Comparison of ENCODE assay signal across 10 mouse cellular contexts in genomic region chr8:34326614-34326965, GRCm38 (mm10).
DNase-seq lines count a peak whose midpoint lies in the region; ATAC-seq and TF ChIP-seq lines count a peak whose summit lies in the region.
"Had no signal": no experiment of that assay in that cellular context is flagged by ENCODE, and none has a peak within 500 bp of the region (broad histone marks: within the 10 kb centered on the region; RNA-seq: fewer than 3 reads in every experiment).

No protein-coding gene starts in this region.

- 8% methylated on average over 15 of the region's 15 CpGs for WGBS in lung, embryonic 15.5 days
- WGBS in forebrain, embryonic 15.5 days, result 2% methylated on average over 15 of the region's 15 CpGs
- WGBS in limb, embryonic 10.5 days, result 11% methylated on average over 15 of the region's 15 CpGs
- 24% methylated on average over 15 of the region's 15 CpGs for WGBS in olfactory bulb, adult 2 months

- H3K36me3 ChIP-seq in lung, embryonic 15.5 days, result no peaks in the 10 kb centered on the region
- H3K36me3 ChIP-seq in forebrain, embryonic 15.5 days, result no peaks in the 10 kb centered on the region
- no peaks in the 10 kb centered on the region for H3K36me3 ChIP-seq in limb, embryonic 10.5 days

- 0 out of 2 replicates have a peak, but pooled peaks cover 10% of the 10 kb centered on the region for H3K27me3 ChIP-seq in lung, embryonic 15.5 days
- H3K27me3 ChIP-seq in forebrain, embryonic 15.5 days, result no peaks in the 10 kb centered on the region
- H3K27me3 ChIP-seq in limb, embryonic 10.5 days (ENCODE audit: low read depth, poor library complexity, severe bottlenecking), result peaks cover 26% of the 10 kb centered on the region
- H3K27me3 ChIP-seq: Patski had no signal

- no peak for DNase-seq in lung, postnatal 25 days (ENCODE audit: low spot score)
- DNase-seq in limb, embryonic 10.5 days (ENCODE audit: low spot score), result no peak
- no peak for DNase-seq in thymus, postnatal 0 days (ENCODE audit: low spot score)
- DNase-seq in cerebellum, postnatal 36 days, result no peak
- no peak for DNase-seq in urinary bladder, adult 18-20 months (ENCODE audit: low spot score in 2 of 2)
- DNase-seq: gastrocnemius, postnatal 14 days had no signal

- no peak overlapping the region for H3K27ac ChIP-seq in lung, embryonic 15.5 days
- peak overlapping the region; percentile 93 for H3K27ac ChIP-seq in forebrain, embryonic 15.5 days (replicated peaks)
- peak overlapping the region; percentile 71 for H3K27ac ChIP-seq in limb, embryonic 10.5 days
- H3K27ac ChIP-seq in olfactory bulb, adult 2 months (ENCODE audit: insufficient read depth, low read depth, low read length), result no peak overlapping the region

- H3K9ac ChIP-seq in lung, embryonic 15.5 days, result no peak overlapping the region
- H3K9ac ChIP-seq in forebrain, embryonic 15.5 days (replicated peaks), result peak overlapping the region; percentile 47

- H3K4me1 ChIP-seq in lung, embryonic 15.5 days, result peaks cover 9% of the 10 kb centered on the region
- H3K4me1 ChIP-seq in forebrain, embryonic 15.5 days, result peaks cover 40% of the 10 kb centered on the region
- peaks cover 18% of the 10 kb centered on the region for H3K4me1 ChIP-seq in limb, embryonic 10.5 days
- peaks cover 9% of the 10 kb centered on the region for H3K4me1 ChIP-seq in olfactory bulb, adult 2 months (ENCODE audit: control insufficient read depth, insufficient read depth, low read length)

- no peak for TF ChIP-seq POLR2A in olfactory bulb, adult 2 months (IDR thresholded peaks at IDR 0.05; ENCODE audit: insufficient read depth, low read depth, low read length)

- peak overlapping the region; percentile 57 for H3K4me2 ChIP-seq in lung, embryonic 15.5 days
- peak overlapping the region; percentile 58 for H3K4me2 ChIP-seq in forebrain, embryonic 15.5 days (replicated peaks)

- TF ChIP-seq CTCF in olfactory bulb, adult 2 months (IDR thresholded peaks at IDR 0.05; ENCODE audit: insufficient read depth, low read depth, low read length), result no peak

- no peak for ATAC-seq in lung, embryonic 15.5 days (ENCODE audit: borderline replicate concordance, extremely low read depth, low FRiP score, low TSS enrichment)
- ATAC-seq in forebrain, embryonic 15.5 days (replicated peaks), result peak; percentile 34; the same call in 1 of the 2 replicates
- ATAC-seq: Patski had no signal

- peak overlapping the region; percentile 20; the same call in 1 of the 2 replicates for H3K4me3 ChIP-seq in lung, embryonic 15.5 days
- H3K4me3 ChIP-seq in forebrain, embryonic 15.5 days, result peak overlapping the region; percentile 33
- peak overlapping the region; percentile 52 for H3K4me3 ChIP-seq in limb, embryonic 10.5 days
- H3K4me3 ChIP-seq in olfactory bulb, adult 2 months (ENCODE audit: insufficient read depth, low read depth, low read length), result peak overlapping the region; percentile 18

- no peaks in the 10 kb centered on the region for H3K9me3 ChIP-seq in lung, embryonic 15.5 days
- no peaks in the 10 kb centered on the region for H3K9me3 ChIP-seq in forebrain, embryonic 15.5 days
- no peaks in the 10 kb centered on the region for H3K9me3 ChIP-seq in limb, embryonic 10.5 days (replicated peaks)

Comparison
In these comparisons a context has a peak if more than half of its experiments do, and no peak if none do; other contexts are left out.
1. H3K27ac ChIP-seq: peak in forebrain, embryonic 15.5 days (single experiment) and limb, embryonic 10.5 days (single experiment); none in lung, embryonic 15.5 days (single experiment) and olfactory bulb, adult 2 months (single experiment).
2. Peak in every context shown above with its lines, with median percentiles within 50 percentile points of each other: H3K4me3 ChIP-seq.